Mouse (Mus musculus) forebrain, embryonic 12.5 days (tissue): ENCODE data around the gene Dll1. TPM values are rescaled to one million over a fixed set of nuclear protein-coding genes. Genes with fewer than 3 reads are reported as not detected.

Experiments
- polyA plus RNA-seq: library from polyadenylated mRNA; unstranded; fragments of >200 nt; fragmentation: Nextera tagmentation; extraction: Ambion mirVana; gene quantifications from 2 replicates; pipeline ENCODE4 v1.2.1, GENCODE M21; 2016

Dll1 gene
- polyA plus RNA-seq, 1 experiment from 2014 or later, result 89.3 TPM

Other genes with a start within 250 kb of the Dll1 start
- 41.4 and 42.1 TPM in 2 replicates for gene Fam120b, start 19.3 kb upstream of the Dll1 start, polyA plus RNA-seq
- gene Psmb1, start 122.9 kb upstream of the Dll1 start, polyA plus RNA-seq, result 236 and 238 TPM in 2 replicates
- 69.8 and 70.5 TPM in 2 replicates for gene Tbp, start 123.0 kb upstream of the Dll1 start, polyA plus RNA-seq
- gene Pdcd2, start 150.4 kb upstream of the Dll1 start, polyA plus RNA-seq, result 54.9 and 65.1 TPM in 2 replicates
- 3.0 and 3.2 TPM in 2 replicates for gene Prdm9, start 187.5 kb upstream of the Dll1 start, polyA plus RNA-seq